Mouse (Mus musculus) MEL (cell line): ENCODE data around the gene Znrf3. TPM values are rescaled to one million over a fixed set of nuclear protein-coding genes. Genes with fewer than 3 reads are reported as not detected.

Source experiments
- DNase-seq: peaks from one replicate; pipeline ENCODE4 v3.0.0; 2011; ENCODE audit warnings: low read depth, low spot score
- H3K27ac ChIP-seq: 2 replicates; pipeline ENCODE4 v1.5.1; 2012; ENCODE audit warnings: low read depth, mild to moderate bottlenecking, control low read depth, low read length, moderate library complexity; ENCODE audit not compliant: control insufficient read depth
- H3K27me3 ChIP-seq, 2 experiments: fragments of 150-350 bp in 1 of 2; sonication (generic) in 1 of 2; 2 replicates each; pipeline ENCODE4 v1.6.1; 2012; ENCODE audit warnings: low read length in 2 of 2, mild to moderate bottlenecking in 2 of 2, improper control_type of control experiment in 1 of 2, moderate library complexity in 1 of 2; ENCODE audit not compliant: insufficient read depth in 2 of 2, control insufficient read depth in 1 of 2
- H3K36me3 ChIP-seq, 2 experiments: 2 replicates each; pipeline ENCODE4 v1.6.1; 2012 to 2014; ENCODE audit warnings: low read length in 2 of 2, improper control_type of control experiment in 1 of 2, inconsistent platforms in 1 of 2, mild to moderate bottlenecking in 1 of 2; ENCODE audit not compliant: insufficient read depth in 2 of 2, control insufficient read depth in 1 of 2
- H3K4me1 ChIP-seq, 2 experiments: fragments of 150-350 bp in 1 of 2; sonication (generic) in 1 of 2; 2 replicates each; pipeline ENCODE4 v1.6.1; 2012; ENCODE audit warnings: low read length in 2 of 2, improper control_type of control experiment in 1 of 2, mild to moderate bottlenecking in 1 of 2; ENCODE audit not compliant: insufficient read depth in 2 of 2, control insufficient read depth in 1 of 2
- H3K4me3 ChIP-seq, 2 experiments: fragments of 150-350 bp in 1 of 2; sonication (generic) in 1 of 2; 2 replicates each; pipeline ENCODE4 v1.5.1; 2012; ENCODE audit warnings: low read depth in 2 of 2, low read length in 2 of 2, mild to moderate bottlenecking in 2 of 2, moderate library complexity in 2 of 2, control low read depth in 1 of 2, improper control_type of control experiment in 1 of 2; ENCODE audit not compliant: control insufficient read depth in 1 of 2, insufficient read depth in 1 of 2
- H3K79me2 ChIP-seq: 2 replicates; pipeline ENCODE4 v1.6.1; 2012; ENCODE audit warnings: mild to moderate bottlenecking, low read length, moderate library complexity; ENCODE audit not compliant: control insufficient read depth, poor library complexity, insufficient read depth
- H3K9ac ChIP-seq: 2 replicates; pipeline ENCODE4 v1.6.1; 2012; ENCODE audit warnings: low read depth, mild to moderate bottlenecking, control low read depth, low read length, moderate library complexity; ENCODE audit not compliant: control insufficient read depth, poor library complexity, severe bottlenecking
- H3K9me3 ChIP-seq: fragments of 150-350 bp; sonication (generic); replicated peaks from 2 replicates; pipeline ENCODE4 v1.6.1; 2012; ENCODE audit warnings: mild to moderate bottlenecking, low read length, improper control_type of control experiment, moderate library complexity; ENCODE audit not compliant: insufficient read depth
- BHLHE40 ChIP-seq: IDR thresholded peaks from 2 replicates; pipeline ENCODE4 v1.6.1; 2012; ENCODE audit warnings: low read depth, mild to moderate bottlenecking, inconsistent platforms, low read length, improper control_type of control experiment, borderline replicate concordance
- CTCF ChIP-seq, 3 experiments: IDR thresholded peaks in 2 of 3; conservative IDR thresholded peaks in 1 of 3; 2 replicates each; pipeline ENCODE4 v1.5.1; 2011 to 2012; ENCODE audit warnings: low read length in 3 of 3, low read depth in 2 of 3, mild to moderate bottlenecking in 2 of 3, improper control_type of control experiment in 1 of 3, inconsistent platforms in 1 of 3, mixed read lengths in 1 of 3, moderate library complexity in 1 of 3; ENCODE audit not compliant: control insufficient read depth in 1 of 3, insufficient read depth in 1 of 3, poor library complexity in 1 of 3, severe bottlenecking in 1 of 3
- ELF1 ChIP-seq: IDR thresholded peaks from 2 replicates; pipeline ENCODE4 v1.6.1; 2014; ENCODE audit warnings: low read depth, mild to moderate bottlenecking, inconsistent platforms, low read length, improper control_type of control experiment, moderate library complexity
- ETS1 ChIP-seq: IDR thresholded peaks from 2 replicates; pipeline ENCODE4 v1.6.1; 2012; ENCODE audit warnings: low read depth, mild to moderate bottlenecking, inconsistent platforms, low read length, improper control_type of control experiment, moderate library complexity
- GATA1 ChIP-seq: IDR thresholded peaks from 2 replicates; pipeline ENCODE4 v1.6.1; 2011; ENCODE audit warnings: low read depth, low read length, improper control_type of control experiment
- HCFC1 ChIP-seq: IDR thresholded peaks from 2 replicates; pipeline ENCODE4 v1.6.1; 2012; ENCODE audit warnings: low read depth, mild to moderate bottlenecking, inconsistent platforms, low read length, improper control_type of control experiment, moderate library complexity
- KAT2A ChIP-seq: conservative IDR thresholded peaks from 2 replicates; pipeline ENCODE4 v1.6.1; 2012; ENCODE audit warnings: low read depth, low read length, improper control_type of control experiment, inconsistent platforms
- MYB ChIP-seq: IDR thresholded peaks from 2 replicates; pipeline ENCODE4 v1.6.1; 2011; ENCODE audit warnings: mild to moderate bottlenecking, low read depth, low read length, improper control_type of control experiment
- MYC ChIP-seq: IDR thresholded peaks from 2 replicates; pipeline ENCODE4 v1.6.1; 2011; ENCODE audit warnings: low read depth, mild to moderate bottlenecking, low read length, improper control_type of control experiment, moderate library complexity
- NRF1 ChIP-seq: IDR thresholded peaks from 2 replicates; pipeline ENCODE4 v1.6.1; 2014; ENCODE audit warnings: low read depth, mild to moderate bottlenecking, inconsistent platforms, low read length, improper control_type of control experiment, moderate library complexity; ENCODE audit not compliant: poor library complexity, insufficient read depth, severe bottlenecking
- POLR2A ChIP-seq, 2 experiments: IDR thresholded peaks; 2 replicates each; pipeline ENCODE4 v1.6.1; 2011 to 2012; ENCODE audit warnings: low read length in 2 of 2, mild to moderate bottlenecking in 2 of 2, control low read depth in 1 of 2, improper control_type of control experiment in 1 of 2, low read depth in 1 of 2, moderate library complexity in 1 of 2; ENCODE audit not compliant: control insufficient read depth in 1 of 2, insufficient read depth in 1 of 2, poor library complexity in 1 of 2
- POLR2AphosphoS2 ChIP-seq: IDR thresholded peaks from 2 replicates; pipeline ENCODE4 v1.6.1; 2011; ENCODE audit warnings: low read length, improper control_type of control experiment
- RCOR1 ChIP-seq: IDR thresholded peaks from 2 replicates; pipeline ENCODE4 v1.6.1; 2012; ENCODE audit warnings: low read depth, mild to moderate bottlenecking, inconsistent platforms, low read length, improper control_type of control experiment
- SIN3A ChIP-seq: IDR thresholded peaks from 2 replicates; pipeline ENCODE4 v1.6.1; 2012; ENCODE audit warnings: low read length, improper control_type of control experiment, inconsistent platforms
- TCF12 ChIP-seq: IDR thresholded peaks from 2 replicates; pipeline ENCODE4 v1.6.1; 2014; ENCODE audit warnings: low read depth, mild to moderate bottlenecking, inconsistent platforms, low read length, improper control_type of control experiment, moderate library complexity
- USF2 ChIP-seq, 2 experiments: IDR thresholded peaks; 2 replicates each; pipeline ENCODE4 v1.6.1; 2011 to 2012; ENCODE audit warnings: improper control_type of control experiment in 2 of 2, low read length in 2 of 2, borderline replicate concordance in 1 of 2, inconsistent platforms in 1 of 2, low read depth in 1 of 2, mild to moderate bottlenecking in 1 of 2; ENCODE audit not compliant: insufficient read depth in 1 of 2
- ZC3H11A ChIP-seq: IDR thresholded peaks from 2 replicates; pipeline ENCODE4 v1.6.1; 2012; ENCODE audit warnings: low read depth, mild to moderate bottlenecking, inconsistent platforms, low read length, improper control_type of control experiment
- ZKSCAN1 ChIP-seq: IDR thresholded peaks from 2 replicates; pipeline ENCODE4 v1.6.1; 2012; ENCODE audit warnings: low read depth, mild to moderate bottlenecking, inconsistent platforms, low read length, improper control_type of control experiment, moderate library complexity
- polyA plus RNA-seq, 2 experiments: library from polyadenylated mRNA; stranded (reverse) in 1 of 2; unstranded in 1 of 2; fragments of >175 nt in 1 of 2; fragments of >200 nt in 1 of 2; gene quantifications; 2 replicates each; pipeline versions ENCODE4 v1.2.1 to v1.2.4; 2012; ENCODE audit warnings: low replicate concordance in 2 of 2, low read depth in 1 of 2; ENCODE audit not compliant: insufficient read length in 2 of 2, insufficient read depth in 1 of 2, missing spikeins in 1 of 2
- total RNA-seq: library from RNA; depleted of rRNA; stranded (reverse); fragments of 300-350 nt; gene quantifications from 2 replicates; pipeline ENCODE4 v1.2.3, GENCODE M21; 2012

Gene Znrf3
- total and polyA plus RNA-seq, 3 experiments, result 9.0 to 9.2 TPM; not detected in 1

GRCm38 (mm10) chr11:5330851-5331250 lies 113.8 kb downstream of the Znrf3 start:
- TF ChIP-seq USF2 (IDR thresholded peaks at IDR 0.05; ENCODE audit: borderline replicate concordance in 1 of 2, insufficient read depth in 1 of 2, low read depth in 1 of 2, low read length in 2 of 2), result no peak
- no peak for TF ChIP-seq GATA1
- no peak for TF ChIP-seq MYC
- TF ChIP-seq CTCF (IDR thresholded peaks at IDR 0.05 in 2 of 3, conservative IDR thresholded peaks at IDR 0.05 in 1 of 3; ENCODE audit: control insufficient read depth in 1 of 3, insufficient read depth in 1 of 3, low read depth in 2 of 3, low read length in 3 of 3, poor library complexity in 1 of 3, severe bottlenecking in 1 of 3), result no peak
- TF ChIP-seq MYB, result no peak
- no peak for TF ChIP-seq ZC3H11A
- no peak for TF ChIP-seq BHLHE40
- no peak for TF ChIP-seq POLR2AphosphoS2
- no peak for TF ChIP-seq ELF1
- TF ChIP-seq, all 39 proteins: peak for 0
- Histone ChIP-seq H3K9ac (no peak overlapping the region), H3K36me3 (peaks cover 0 to 2% of the 10 kb centered on the region in 2 experiments; a peak in 1 of 4 replicates), H3K4me3 (no peak overlapping the region), H3K27me3 (no peaks in the 10 kb centered on the region), H3K79me2 (no peaks in the 10 kb centered on the region), H3K9me3 (no peaks in the 10 kb centered on the region), H3K4me1 (no peaks in the 10 kb centered on the region), H3K27ac (no peak overlapping the region)
- DNase-seq, result no peak

- Histone ChIP-seq H3K9me3 (no peaks in the 10 kb centered on the region), H3K4me3 (no peak overlapping the region), H3K27me3 (no peaks in the 10 kb centered on the region), H3K79me2 (no peaks in the 10 kb centered on the region), H3K9ac (no peak overlapping the region), H3K27ac (no peak overlapping the region), H3K36me3 (0 out of 4 replicates have a peak, but pooled peaks cover 0 to 2% of the 10 kb centered on the region in 2 experiments), H3K4me1 (no peaks in the 10 kb centered on the region)
- DNase-seq, result no peak
- no peak for TF ChIP-seq KAT2A
- TF ChIP-seq SIN3A, result no peak
- TF ChIP-seq POLR2A (IDR thresholded peaks at IDR 0.05; ENCODE audit: control insufficient read depth in 1 of 2, insufficient read depth in 1 of 2, low read depth in 1 of 2, low read length in 2 of 2, poor library complexity in 1 of 2), result no peak
- no peak for TF ChIP-seq RCOR1
- no peak for TF ChIP-seq NRF1
- TF ChIP-seq ELF1, result no peak
- no peak for TF ChIP-seq HCFC1
- TF ChIP-seq ZKSCAN1, result no peak
- no peak for TF ChIP-seq TCF12
- TF ChIP-seq ETS1, result no peak
Measured at GRCm38 (mm10) chr11:5327693-5328092, 117.0 kb downstream of the Znrf3 start.
